Mouse (Mus musculus) mature B cell (primary cell): ENCODE measurements around the gene Rnf4.

Experiments used
- in situ Hi-C: fragments of 300-500 bp; cut with MboI; formaldehyde crosslinking; loops from 2 replicates; pipeline ENCODE4 v1.14.3; 2019

Gene Rnf4

DNA sequence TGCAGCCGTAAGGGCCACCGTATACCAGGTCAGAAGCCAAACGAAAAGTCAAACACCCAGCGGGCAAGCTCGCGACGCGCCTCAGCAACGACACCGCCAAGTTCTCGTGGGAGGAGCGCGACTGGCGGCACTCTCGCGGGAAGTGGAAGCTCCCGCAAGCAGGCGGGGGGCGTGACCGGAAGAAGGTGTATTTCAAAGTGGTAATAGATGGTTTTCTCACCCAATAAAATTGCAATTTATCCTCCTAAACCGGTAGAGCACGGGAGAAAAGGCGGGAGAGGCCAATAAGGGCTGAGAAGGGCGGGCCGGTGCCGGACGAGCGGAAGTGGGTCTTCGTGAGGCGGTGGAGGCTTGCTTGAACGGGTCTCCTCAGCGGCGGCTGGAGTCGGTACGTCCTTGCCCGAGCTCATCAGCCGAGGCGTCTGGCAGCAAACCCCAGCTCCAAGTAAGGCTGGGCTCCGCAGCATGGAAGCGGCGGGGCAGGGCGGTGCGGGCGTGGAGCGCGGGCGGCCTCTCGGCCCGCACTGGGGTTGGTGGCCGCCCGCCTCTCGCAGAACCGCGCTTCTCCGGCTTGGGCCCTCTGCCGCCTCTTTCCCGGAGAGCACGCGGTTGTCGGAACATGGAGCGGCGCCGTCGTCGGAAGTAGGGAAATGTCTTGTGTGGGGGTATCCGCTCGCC is at the start of gene Rnf4:
Rnf4 (plus strand) TSS at position 193 of the 678 bp plus-strand sequence.
- in situ Hi-C loops: no loop called here

DNA sequence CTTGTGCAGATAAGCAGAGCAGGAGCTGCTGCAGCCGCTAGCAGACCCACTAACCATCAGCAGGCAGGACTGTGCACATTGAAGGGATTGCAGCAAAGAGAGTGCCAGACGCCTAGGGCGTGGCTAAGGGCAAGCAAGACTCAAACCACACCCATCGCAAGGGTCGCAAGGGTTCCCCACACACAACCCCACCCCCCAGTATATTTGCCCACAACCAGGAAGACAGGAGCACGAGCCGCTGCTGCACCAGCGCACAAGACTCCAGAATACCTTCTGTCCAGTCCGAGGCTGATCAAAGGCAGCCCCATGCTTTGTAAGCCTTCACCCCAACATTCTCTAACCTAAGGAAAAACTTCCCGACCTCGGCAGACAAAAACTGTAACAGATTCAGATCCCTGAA is 49.6 kb upstream of the Rnf4 start:
- in situ Hi-C loops: no loop called here

DNA sequence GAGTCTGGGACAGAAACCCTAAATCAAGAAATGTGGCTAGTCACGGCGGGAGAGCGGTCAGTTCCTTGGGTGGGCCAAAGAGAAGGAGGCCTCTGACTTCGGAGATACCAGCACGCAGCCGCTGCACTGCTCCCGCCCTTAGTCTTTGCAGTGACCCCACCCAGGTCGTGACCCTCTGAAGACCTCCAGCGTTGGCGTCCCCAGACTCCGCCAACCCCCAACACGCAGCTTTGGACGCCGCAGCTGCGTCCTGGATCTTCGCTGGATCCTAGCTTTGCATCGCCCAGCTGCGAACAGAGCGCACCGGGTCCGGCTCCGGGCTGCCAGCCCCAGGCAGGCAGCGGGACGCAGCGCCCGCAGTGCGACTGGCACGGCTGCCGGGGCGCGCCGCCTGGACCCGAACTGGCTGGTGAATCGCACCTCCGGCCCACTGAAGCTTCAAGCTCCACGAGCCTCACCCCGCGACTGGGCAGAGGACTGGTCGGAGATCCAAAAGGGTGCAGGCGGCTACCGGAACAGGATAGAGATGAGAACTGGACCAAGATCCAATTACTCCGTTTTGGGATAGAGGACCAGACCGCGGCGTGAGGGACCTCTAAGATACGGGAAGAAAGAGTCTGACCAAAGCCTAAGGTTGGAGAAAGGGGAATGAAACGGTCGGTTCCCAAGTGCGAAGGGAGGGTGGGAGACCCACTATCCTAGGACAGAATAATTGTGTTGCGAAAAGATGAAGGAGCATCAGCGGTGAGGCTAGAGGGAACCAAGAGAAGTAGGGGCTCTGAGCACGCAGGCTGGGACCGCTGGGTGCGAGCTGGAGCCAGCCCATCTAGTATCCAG is 48.9 kb upstream of the Rnf4 start:
- in situ Hi-C loops: no loop called here

DNA sequence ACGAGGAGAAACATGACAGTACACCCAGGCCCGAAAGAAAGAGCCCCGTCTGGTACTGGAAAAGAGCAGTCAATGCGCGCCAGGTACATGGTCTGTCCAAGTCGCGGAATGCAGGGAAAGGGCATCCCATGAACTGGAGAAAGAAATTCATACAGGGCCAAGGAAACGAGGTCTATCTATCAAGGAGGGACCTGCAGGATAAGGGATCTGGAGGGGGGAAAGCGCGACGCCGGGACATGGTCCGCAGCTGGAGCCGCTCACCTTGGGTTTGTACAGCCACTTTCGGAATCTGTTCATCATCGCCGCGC is 48.3 kb upstream of the Rnf4 start:
- in situ Hi-C loops: no loop called here

DNA sequence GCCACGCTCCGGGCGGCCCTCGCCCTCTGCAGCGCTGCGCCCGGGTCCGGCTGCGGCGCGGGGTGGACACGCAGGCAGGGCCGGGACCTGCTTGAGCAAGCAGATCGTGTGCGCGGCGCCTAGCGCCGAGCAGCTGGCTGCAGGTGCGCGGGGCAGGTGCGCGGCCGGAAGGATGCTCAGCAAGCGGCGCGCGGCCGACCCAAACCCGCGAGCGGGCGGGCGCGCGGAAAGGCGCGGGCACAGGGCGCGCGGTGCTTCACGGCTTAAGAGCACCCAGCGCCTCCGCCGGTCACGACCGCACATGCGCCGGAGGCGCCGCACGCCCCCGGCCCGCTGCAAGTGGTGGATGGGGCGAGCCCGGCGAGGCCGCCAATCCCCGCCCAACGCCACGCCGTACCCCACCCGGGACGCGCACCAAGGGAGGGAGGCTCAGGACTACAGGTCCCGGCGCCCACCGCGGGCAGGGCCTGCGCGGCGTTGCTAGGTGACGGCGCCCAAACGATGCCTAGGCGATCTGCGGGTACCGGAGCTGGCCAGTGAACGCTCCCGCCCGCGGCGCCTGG is 47.9 kb upstream of the Rnf4 start, which contains the start of the genes Zfyve28 and Cfap99:
Zfyve28 (minus strand) TSS at position 296 of the 563 bp plus-strand sequence.
Cfap99 (plus strand) TSS at position 447 of the 563 bp plus-strand sequence.
- in situ Hi-C loops: no loop called here

DNA sequence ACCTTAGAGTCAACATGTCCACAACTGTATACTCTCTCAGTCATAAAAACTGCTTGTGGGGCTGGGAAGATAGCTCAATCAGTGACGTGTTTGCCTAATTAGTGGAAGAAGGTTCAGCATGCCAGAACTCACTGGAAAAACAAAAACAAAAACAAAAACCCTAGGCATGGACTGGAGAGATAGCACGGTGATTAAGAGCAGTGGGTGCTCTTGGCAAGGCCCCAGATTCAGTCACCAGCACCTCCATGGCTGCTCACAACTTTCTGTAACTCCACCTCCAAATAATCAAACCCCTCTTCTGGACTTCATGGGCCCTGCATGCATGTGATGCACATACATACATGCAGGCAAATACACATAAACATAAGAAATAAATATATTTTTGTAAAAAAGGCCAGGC is 46.8 kb upstream of the Rnf4 start:
- in situ Hi-C loops: no loop called here

DNA sequence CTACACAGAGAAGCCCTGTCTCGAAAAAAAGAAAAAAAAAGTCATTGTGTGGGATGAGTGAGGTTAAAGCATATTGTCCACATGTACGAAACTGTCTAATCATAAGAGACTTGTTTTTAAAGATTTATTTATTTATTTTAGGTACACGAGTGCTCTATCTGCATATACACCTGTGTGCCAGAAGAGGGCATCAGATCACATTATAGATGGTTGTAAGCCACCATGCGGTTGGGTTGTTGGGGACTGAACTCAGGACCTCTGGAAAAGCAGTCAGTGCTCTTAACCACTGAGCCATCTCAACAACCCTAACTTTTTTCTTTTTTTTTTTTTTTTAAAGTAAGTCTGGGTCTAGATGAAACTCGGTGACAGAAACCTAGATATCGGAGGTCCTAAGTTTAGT is 42.7 kb upstream of the Rnf4 start:
- in situ Hi-C loops: no loop called here

DNA sequence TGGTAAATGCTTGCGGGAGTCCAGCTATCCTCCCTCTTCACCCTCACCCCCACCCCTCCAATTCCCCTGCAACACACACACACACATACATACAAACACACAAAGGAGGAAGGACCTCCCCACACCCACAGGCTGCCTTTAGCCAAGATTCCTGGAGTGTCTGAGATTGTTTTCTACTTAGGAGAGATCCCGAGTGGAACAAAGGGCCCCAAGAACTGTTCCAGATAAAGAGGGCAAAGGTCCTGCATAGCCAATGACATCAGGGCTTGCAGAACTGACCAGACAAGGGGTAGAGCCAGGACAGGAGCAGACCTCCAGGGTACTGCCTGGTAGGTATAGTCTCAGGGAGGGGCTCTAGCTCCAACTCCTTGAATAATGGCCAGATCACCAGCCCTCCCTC is 41.4 kb upstream of the Rnf4 start:
- in situ Hi-C loops: no loop called here

DNA sequence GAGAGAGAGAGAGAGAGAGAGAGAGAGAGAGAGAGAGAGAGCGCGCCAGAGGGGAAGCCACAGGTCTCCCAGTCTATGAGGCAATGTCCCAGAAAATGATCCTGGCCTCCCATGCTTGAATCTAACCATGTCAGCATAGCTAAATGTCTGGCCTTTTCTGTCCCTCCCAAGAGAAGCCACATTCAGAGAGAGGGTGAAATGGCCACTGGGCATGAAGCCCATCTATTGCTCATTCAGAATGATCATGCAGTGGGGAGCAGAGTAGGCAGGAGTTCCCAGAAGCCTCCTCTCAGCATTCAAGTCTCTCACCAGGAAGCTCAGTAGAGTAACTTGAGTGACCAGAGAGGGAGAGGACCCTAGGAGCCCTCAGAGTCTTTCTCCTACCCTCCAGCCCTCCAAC is 40.9 kb upstream of the Rnf4 start:
- in situ Hi-C loops: no loop called here

DNA sequence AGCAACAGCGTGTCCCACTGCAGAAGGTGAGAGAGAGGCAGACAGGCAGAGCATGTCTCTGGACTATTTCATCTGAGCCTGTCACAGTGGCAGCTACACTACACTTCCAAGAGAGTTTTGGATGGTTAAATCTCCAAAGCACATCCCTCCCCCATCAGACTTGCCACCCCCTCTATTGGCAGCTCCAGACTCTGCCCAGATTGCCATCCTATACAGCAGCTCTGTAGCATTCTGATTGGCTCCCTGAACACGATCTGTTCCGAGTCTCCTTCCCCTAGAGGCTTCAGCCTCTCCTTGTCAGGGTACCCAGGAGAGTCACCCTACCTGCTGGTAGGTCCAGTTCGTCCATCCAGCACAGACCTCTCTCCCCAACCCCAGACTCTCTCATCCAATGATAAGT is 38.0 kb upstream of the Rnf4 start:
- in situ Hi-C loops: no loop called here

DNA sequence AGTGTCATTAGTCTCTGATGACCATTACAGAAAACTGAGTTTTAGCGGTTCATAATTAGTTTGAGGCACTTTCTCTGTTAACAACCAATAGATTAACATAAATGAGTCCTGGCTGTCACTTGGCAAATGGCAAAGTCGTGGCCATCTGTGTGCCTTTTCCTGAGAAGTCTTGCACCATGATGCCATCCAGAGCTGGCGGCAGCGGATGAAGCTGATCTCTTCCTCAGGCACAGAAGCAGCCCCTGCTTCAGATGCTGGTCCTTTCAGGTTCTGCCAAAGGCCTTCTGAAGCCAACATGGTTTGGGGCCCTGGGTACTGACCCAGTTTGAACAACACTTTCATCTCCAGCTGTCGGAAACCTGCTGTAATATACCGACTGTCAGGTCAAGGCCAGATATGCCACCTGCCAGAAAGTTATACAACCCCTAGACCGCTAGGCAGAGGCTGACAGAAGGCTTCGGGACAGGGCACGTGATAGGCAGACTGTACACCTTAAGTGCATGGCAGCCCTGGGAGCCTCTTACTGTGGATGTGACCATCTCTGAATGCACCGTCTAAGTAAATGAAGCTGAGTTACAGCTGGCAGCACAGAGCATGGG is 37.1 kb upstream of the Rnf4 start:
- in situ Hi-C loops: no loop called here

DNA sequence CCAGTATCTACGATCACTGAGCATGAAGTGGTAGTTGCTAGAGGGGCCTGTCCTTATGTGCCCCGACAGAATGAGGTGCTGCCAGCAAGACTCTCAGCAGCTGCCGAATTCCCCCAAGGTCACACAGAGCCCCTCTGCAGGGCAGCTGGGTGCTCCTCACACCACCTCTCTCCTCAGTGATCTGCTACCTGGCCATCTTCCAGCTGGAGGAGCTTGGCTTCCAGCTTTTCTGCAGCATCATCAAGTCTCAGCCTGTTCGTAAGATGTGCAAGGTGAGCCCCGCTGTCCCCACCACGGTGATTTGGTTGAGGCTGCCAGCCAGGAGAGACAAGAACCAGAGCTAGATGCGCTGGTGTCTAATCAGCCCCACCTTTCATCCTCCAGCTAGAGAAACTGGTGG is 33.7 kb upstream of the Rnf4 start:
- in situ Hi-C loops: no loop called here

DNA sequence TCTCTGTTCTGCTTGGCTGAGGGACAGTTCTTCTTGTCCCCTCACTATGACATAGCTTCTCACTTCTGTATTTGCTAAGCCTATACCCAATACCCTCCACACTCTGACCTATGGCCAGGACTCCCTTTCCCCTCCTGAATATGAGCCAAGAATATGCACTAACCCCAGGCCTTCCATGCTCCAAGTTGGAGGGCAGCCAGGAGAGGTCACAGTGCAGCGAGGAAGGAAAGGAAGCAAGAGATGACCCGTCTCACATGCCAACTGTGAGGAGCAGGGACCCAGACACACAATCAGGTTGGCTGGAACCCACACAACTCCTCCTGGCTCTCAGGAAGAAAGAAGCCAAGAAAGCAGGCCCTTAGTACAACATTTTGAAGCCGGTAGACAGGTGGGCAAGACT is 27.1 kb upstream of the Rnf4 start:
- in situ Hi-C loops: no loop called here

DNA sequence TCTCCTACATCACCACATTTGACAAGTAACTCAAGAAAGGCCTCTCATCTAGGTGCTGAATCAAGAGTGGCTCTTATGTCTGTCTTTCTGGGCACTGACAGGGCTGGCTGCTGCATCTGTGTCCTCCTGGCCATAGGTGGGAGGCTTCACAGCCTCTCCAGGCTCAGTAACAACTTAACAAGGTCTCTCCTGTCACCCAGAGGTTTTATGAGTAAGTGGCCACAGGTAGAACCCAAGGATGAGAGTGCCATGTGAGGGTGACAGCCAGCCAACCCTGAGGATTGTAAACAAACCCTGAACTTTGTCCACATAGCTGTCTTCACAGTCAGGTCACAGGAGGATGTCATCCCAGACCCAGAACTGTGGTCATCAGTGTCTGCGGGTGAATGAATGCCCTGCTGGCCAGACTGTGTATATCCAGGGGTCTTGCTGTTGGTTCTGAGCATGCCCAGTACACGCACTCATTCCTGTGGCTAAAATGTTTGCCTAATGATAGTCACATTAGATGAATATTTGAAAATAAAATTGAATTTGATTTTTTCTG is 16.5 kb upstream of the Rnf4 start:
- in situ Hi-C loops: no loop called here

DNA sequence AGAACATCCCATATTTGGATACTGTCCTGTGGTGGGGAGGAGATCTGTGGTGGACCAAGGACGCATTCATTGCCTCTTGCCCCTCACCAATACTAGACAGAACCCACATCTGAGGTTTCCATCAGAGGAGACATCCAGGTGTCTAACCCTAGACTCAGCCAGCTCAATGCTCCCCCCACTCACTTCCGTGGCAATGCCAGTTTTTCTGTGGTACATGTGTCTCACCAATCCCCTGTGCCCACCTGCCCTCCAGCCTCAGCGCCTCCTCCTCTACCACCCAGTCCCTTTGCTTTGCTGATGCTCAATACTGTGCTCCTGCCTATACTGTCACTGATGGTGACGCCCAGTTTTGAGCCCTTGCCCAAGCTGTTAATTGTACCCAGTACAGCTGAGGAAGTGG is 14.9 kb upstream of the Rnf4 start:
- in situ Hi-C loops: no loop called here

DNA sequence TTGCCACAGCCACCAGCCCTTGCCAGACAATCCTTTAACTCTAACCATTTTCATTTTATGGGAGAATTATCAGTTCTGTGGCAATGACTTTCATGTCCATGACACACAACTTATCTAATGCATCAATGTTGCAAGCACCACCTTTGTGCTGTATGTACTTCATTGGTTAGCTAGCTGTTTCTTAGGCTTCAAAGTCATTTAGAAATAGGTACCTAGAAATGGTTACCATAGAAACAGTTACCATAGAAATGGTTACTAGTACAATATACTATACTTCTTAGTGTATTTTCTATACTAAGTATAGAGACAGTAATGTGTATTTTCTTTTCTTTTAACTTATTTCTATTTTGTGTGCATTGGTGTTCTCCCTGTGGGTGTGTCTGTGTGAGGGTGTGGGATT is 10.8 kb upstream of the Rnf4 start:
- in situ Hi-C loops: no loop called here

DNA sequence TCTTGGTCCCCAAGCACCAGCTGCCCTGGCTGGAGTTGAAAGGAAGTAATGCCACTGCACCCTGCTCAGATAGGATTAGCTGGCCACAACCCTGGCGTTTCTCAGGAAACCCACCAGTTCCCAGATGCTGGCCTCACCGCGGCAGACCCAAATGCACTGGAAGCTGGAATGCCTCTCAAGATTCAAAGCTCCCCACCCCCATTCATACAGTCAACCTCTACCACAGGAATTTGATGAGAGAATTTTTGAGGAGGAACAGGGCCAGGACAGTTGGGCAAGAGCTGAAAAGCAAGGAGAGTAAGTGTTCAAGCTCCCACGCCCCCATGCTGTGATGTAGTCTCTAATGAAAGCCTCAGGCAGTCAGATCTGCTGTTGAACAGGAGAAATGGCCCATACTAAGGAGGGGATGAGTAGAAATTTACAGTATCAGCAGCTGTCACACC is 9.8 kb upstream of the Rnf4 start:
- in situ Hi-C loops: no loop called here

DNA sequence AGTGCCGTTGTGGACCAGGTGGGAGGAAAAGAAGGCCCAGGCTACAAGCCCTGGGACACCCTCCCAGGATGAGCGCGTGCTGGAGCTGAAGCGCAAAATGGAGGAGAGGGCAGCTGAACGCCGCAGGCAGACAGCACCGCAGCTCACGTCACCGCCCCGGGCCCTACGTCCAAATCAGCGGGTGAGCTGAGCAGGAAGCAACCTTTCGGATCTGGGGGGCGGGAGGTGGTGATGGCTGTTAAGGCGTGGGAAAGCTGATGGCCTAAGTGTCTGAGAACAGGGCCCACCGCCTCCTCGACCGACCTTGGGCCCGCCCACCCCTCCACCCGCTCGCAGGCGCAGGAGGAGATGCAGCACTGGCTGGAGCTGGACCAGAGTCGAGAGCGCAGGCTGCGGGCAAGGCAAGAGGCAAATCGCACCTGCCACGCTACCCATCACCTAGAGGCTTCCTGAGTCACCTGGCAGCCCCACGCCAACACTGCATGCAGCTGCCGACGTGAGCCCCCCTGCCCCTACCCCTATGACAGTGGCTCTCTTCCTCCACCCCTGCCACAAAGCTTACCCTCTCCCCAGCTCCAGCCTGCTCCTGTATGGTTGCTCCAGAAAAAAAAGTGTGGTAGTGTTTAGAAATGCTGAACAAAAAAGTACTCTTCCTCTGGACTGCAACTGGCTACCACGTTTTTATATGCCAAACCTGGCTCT is 9.1 kb upstream of the Rnf4 start:
- in situ Hi-C loops: no loop called here

DNA sequence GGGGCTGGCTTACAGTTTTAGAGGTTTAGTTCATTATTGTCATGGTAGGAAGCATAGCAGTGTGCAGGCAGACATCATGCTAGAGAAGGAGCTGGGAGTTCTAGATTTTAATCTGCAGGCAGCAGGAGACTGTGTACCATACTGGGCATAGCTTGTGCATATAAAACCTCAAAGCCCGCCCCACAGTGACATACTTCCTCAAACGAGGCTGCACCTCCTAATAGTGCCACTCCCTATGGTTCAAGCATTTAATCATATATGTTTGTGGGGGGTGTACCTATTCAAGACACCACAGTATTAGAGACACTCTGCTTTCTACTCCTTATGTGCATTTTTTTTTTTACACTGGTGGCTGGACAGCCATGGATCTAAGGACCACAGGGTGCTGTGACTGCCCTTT is 6.0 kb upstream of the Rnf4 start:
- in situ Hi-C loops: no loop called here

DNA sequence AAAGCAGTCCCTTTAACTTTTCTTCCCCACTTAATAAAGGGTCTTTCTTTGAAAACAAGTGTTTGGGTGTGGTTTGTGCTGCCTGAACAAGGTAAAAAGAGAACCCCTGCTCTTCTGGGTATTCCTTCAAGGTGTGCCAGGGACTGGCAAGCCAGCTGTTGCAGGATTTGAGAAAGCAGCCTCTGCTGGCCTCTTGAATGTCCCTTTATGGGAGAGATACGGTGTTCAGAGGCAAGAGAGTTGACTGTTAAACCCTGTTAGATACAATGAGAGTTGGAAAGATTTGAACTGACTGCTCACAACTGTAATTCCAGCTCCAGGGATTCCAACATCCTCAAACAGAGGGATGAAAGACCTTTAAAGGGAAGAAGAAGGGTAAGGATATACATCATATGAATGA is 2.0 kb upstream of the Rnf4 start:
- in situ Hi-C loops: no loop called here

DNA sequence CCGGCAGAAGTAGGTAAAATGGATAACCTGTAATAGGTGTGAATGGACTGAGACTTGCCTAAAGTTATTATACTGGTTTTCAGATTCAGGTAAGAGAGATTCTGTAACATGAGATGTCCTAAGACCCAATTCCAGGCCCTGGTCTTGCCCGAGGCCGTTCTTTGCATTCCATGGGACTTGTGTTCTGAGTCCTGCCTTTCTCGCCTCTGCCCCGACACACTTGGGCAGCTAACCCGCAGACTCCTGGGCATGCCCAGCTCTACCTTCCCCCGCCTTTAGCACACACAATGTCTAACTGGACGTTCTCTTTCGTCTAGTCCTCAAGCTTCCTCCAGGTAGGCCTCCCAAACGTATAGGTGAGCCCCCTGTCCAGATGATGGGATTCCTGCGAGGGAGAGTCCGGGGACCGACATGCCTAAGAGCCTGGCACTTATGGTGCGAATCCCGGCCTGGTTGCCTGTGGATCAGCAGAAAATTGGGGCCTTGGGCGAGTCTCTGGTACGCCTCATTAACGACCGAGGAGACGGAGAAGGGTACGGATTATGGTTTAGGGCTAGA is 471 bp upstream of the Rnf4 start:
- in situ Hi-C loops: no loop called here
